Mouse (Mus musculus) midbrain, embryonic 14.5 days (tissue): ENCODE measurements around the gene S100a2. TPM values are rescaled to one million over a fixed set of nuclear protein-coding genes. Genes with fewer than 3 reads are reported as not detected.

Source experiments
- ATAC-seq: fragments of 200-750 bp; cut with Nextera tagmentation; 2 replicates; pipeline ENCODE4 v1.8.0; 2017; ENCODE audit warnings: moderate number of reproducible peaks, moderate library complexity; ENCODE audit not compliant: low FRiP score, low TSS enrichment
- DNase-seq: peaks from one replicate; pipeline ENCODE4 v3.0.0-alpha.2; 2015
- H3K27ac ChIP-seq: fragments of 300-500 bp; sonication (generic); replicated peaks from 2 replicates; pipeline ENCODE4 v1.5.1; 2014; ENCODE audit warnings: mild to moderate bottlenecking, low read depth, low read length, moderate library complexity
- H3K27me3 ChIP-seq: fragments of 300-500 bp; sonication (generic); 2 replicates; pipeline ENCODE4 v1.6.1; 2014; ENCODE audit warnings: low read length, control low read depth, mixed read lengths; ENCODE audit not compliant: control insufficient read depth, insufficient read depth
- H3K36me3 ChIP-seq: fragments of 300-500 bp; sonication (generic); 2 replicates; pipeline ENCODE4 v1.6.1; 2014; ENCODE audit warnings: low read length, control low read depth; ENCODE audit not compliant: control insufficient read depth, insufficient read depth
- H3K4me1 ChIP-seq: fragments of 300-500 bp; sonication (generic); 2 replicates; pipeline ENCODE4 v1.6.1; 2014; ENCODE audit warnings: mild to moderate bottlenecking, antibody characterized with exemption, low read length, control low read depth; ENCODE audit not compliant: control insufficient read depth, insufficient read depth
- H3K4me2 ChIP-seq: fragments of 300-500 bp; sonication (generic); 2 replicates; pipeline ENCODE4 v1.6.1; 2014; ENCODE audit warnings: mild to moderate bottlenecking, low read length, moderate library complexity
- H3K4me3 ChIP-seq: fragments of 300-500 bp; sonication (generic); replicated peaks from 2 replicates; pipeline ENCODE4 v1.5.1; 2014; ENCODE audit warnings: low read depth, low read length
- H3K9ac ChIP-seq: fragments of 300-500 bp; sonication (generic); replicated peaks from 2 replicates; pipeline ENCODE4 v1.6.1; 2014; ENCODE audit warnings: mild to moderate bottlenecking, low read length, moderate library complexity
- H3K9me3 ChIP-seq: fragments of 300-500 bp; sonication (generic); 2 replicates; pipeline ENCODE4 v1.6.1; 2016; ENCODE audit warnings: low read length, control low read depth, mixed read lengths; ENCODE audit not compliant: control insufficient read depth
- WGBS: fragments of 180-500 bp; shearing (Covaris S2); extraction: QIAGEN DNeasy Blood & Tissue Kit; methylation state at CpG from one replicate; pipeline ENCODE4 v1.1.7; 2014; 5-methylcytosine and 5-hydroxymethylcytosine counted together
- polyA plus RNA-seq: library from polyadenylated mRNA; unstranded; fragments of >200 nt; fragmentation: Nextera tagmentation; extraction: Ambion mirVana; gene quantifications from 2 replicates; pipeline ENCODE4 v1.2.1, GENCODE M21; 2014

S100a2 gene
- polyA plus RNA-seq, 1 experiment from 2014 or later, result not detected

DNA sequence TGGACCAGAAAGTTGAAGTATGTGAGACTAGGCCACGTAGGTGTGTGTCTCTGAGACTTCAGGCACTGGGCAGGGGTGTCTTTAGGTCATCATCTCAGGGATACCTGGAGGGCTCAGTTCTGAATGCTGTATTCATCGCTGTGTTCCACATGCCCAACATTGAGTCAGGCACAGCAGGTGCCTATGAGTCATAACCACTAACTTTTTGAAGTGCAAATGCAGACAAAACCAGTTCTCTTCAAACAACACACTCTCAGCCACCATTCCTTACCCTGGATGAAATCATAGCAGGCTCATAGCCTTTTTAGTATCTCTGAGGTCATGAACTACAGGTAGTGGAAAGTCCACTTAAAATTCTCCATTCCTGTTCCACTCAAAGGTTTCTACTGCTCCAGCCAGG lies 39.3 kb downstream of the S100a2 start:
- H3K9ac ChIP-seq, result no peak overlapping the region
- WGBS, result 82% methylated on average over 2 of the region's 2 CpGs
- no peak overlapping the region for H3K4me2 ChIP-seq
- no peak overlapping the region for H3K4me3 ChIP-seq
- H3K9me3 ChIP-seq, result no peaks in the 10 kb centered on the region
- DNase-seq (no peak), ATAC-seq (no peak)
- H3K4me1 ChIP-seq, result 0 out of 2 replicates have a peak, but pooled peaks cover under 1% of the 10 kb centered on the region
- no peaks in the 10 kb centered on the region for H3K27me3 ChIP-seq
- H3K27ac ChIP-seq, result no peak overlapping the region
- no peaks in the 10 kb centered on the region for H3K36me3 ChIP-seq

- Histone ChIP-seq H3K4me1 (no peaks in the 10 kb centered on the region), H3K4me3 (no peak overlapping the region), H3K4me2 (no peak overlapping the region), H3K27me3 (no peaks in the 10 kb centered on the region), H3K27ac (no peak overlapping the region), H3K36me3 (no peaks in the 10 kb centered on the region), H3K9me3 (no peaks in the 10 kb centered on the region), H3K9ac (no peak overlapping the region)
- DNase-seq (no peak), ATAC-seq (no peak)
- WGBS, result 80% methylated on average over 2 of the region's 2 CpGs
Observed at GRCm38 (mm10) chr3:90631984-90632383, 41.9 kb downstream of the S100a2 start.

DNA sequence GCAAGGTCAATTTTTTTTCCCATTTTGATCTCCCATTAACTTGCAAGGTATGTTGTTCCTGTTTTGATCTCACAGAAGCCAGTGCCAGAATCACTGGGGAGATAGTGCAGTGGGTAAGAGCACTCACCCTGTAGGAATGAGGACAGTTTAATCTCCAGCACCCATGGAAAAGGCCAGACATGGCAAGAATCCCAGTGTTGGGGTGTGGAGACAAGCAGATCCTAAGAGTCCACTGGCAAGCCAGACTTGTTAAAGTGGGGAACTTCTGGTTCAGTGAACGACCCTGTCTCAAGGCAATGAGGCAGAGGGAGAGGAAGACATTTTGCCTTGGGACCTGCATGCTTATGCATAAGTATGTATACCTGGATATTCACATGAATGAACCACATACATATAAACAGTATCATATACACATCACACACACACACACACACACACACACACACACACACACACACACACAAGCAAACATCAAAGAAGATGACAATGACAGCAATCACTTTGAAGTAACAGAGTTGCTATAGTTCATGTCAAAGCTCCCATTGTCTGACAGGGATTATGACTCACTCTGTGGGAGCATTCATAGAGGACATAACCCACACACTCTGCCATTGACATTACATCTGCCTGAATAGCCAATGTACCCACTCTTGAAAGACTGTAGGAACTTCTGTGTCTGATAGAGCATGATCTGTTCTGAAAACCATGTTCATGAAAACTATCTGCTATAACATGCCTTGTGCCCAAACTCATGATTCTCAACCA lies 48.6 kb downstream of the S100a2 start:
- Histone ChIP-seq H3K9me3 (no peaks in the 10 kb centered on the region), H3K4me3 (no peak overlapping the region), H3K4me2 (no peak overlapping the region), H3K27ac (no peak overlapping the region), H3K9ac (no peak overlapping the region), H3K4me1 (no peaks in the 10 kb centered on the region), H3K36me3 (no peaks in the 10 kb centered on the region), H3K27me3 (no peaks in the 10 kb centered on the region)
- DNase-seq (no peak), ATAC-seq (no peak)
- 86% methylated on average over 1 of the region's 1 CpGs for WGBS

- Histone ChIP-seq H3K9me3 (no peaks in the 10 kb centered on the region), H3K4me2 (no peak overlapping the region), H3K4me3 (no peak overlapping the region), H3K27ac (no peak overlapping the region), H3K4me1 (no peaks in the 10 kb centered on the region), H3K9ac (no peak overlapping the region), H3K27me3 (no peaks in the 10 kb centered on the region), H3K36me3 (no peaks in the 10 kb centered on the region)
- no peak for ATAC-seq
- 55% methylated on average over 7 of the region's 7 CpGs for WGBS
- DNase-seq, result peak; percentile 17
Observed at GRCm38 (mm10) chr3:90639511-90640154, 49.6 kb downstream of the S100a2 start.

DNA sequence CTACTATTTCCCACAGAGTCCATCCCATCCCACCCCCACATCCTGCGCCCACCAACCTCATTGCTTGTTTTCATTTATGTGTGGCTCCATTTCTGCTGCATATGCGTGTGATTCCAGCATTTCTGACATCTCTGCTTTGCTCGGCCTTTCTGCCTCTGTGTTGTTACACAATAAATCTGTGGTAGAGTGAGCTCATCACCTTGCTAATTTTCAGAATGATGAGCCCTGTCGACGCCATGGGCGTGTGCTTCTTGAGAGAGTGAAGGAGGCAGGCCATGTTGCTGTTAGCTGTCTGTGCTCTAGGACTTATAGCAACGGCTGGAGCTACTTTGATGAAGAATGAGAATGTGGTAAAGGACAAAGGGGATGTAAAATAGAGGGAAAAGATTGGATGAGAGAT lies 50.9 kb downstream of the S100a2 start:
- no peak overlapping the region for H3K9ac ChIP-seq
- no peak for DNase-seq
- H3K27ac ChIP-seq, result no peak overlapping the region
- WGBS, result 89% methylated on average over 7 of the region's 7 CpGs
- H3K9me3 ChIP-seq, result no peaks in the 10 kb centered on the region
- H3K36me3 ChIP-seq, result no peaks in the 10 kb centered on the region
- ATAC-seq, result no peak
- no peak overlapping the region for H3K4me2 ChIP-seq
- no peak overlapping the region for H3K4me3 ChIP-seq
- H3K27me3 ChIP-seq, result no peaks in the 10 kb centered on the region
- H3K4me1 ChIP-seq, result no peaks in the 10 kb centered on the region

Other genes with a start within 250 kb of the S100a2 start
- 23.6 and 25.0 TPM in 2 replicates for gene Slc27a3, start 200.3 kb upstream of the S100a2 start, polyA plus RNA-seq
- gene Ints3, start 156.6 kb upstream of the S100a2 start, polyA plus RNA-seq, result 32.3 and 35.0 TPM in 2 replicates
- 0.65 and 2.3 TPM in 2 replicates for gene Npr1, start 124.4 kb upstream of the S100a2 start, polyA plus RNA-seq
- gene Ilf2, start 114.1 kb upstream of the S100a2 start, polyA plus RNA-seq, result 271 and 282 TPM in 2 replicates
- gene Snapin, start 99.2 kb upstream of the S100a2 start, polyA plus RNA-seq, result 89.7 and 92.8 TPM in 2 replicates
- 135 and 145 TPM in 2 replicates for gene Chtop, start 80.7 kb upstream of the S100a2 start, polyA plus RNA-seq
- gene S100a1, start 75.9 kb upstream of the S100a2 start, polyA plus RNA-seq, result 8.2 and 8.3 TPM in 2 replicates
- 5.9 and 8.0 TPM in 2 replicates for gene S100a13, start 75.8 kb upstream of the S100a2 start, polyA plus RNA-seq
- gene S100a14, start 63.4 kb upstream of the S100a2 start, polyA plus RNA-seq, result not detected in 2 replicates
- gene S100a16, start 53.0 kb upstream of the S100a2 start, polyA plus RNA-seq, result 25.3 and 32.5 TPM in 2 replicates
- gene S100a3, start 29.7 kb upstream of the S100a2 start, polyA plus RNA-seq, result not detected in 2 replicates
- gene Gm42674, start 11.7 kb downstream of the S100a2 start, polyA plus RNA-seq, result not detected in 2 replicates
- 1.5 TPM in 1 of 2 replicates, not detected in the other for gene S100a4, start 13.5 kb downstream of the S100a2 start, polyA plus RNA-seq
- not detected in 2 replicates for gene S100a5, start 18.3 kb downstream of the S100a2 start, polyA plus RNA-seq
- 4.6 and 32.0 TPM in 2 replicates for gene S100a6, start 22.6 kb downstream of the S100a2 start, polyA plus RNA-seq
- gene S100a7a, start 63.8 kb downstream of the S100a2 start, polyA plus RNA-seq, result not detected in 2 replicates
- 2.2 TPM in 1 of 2 replicates, not detected in the other for gene S100a8, start 78.7 kb downstream of the S100a2 start, polyA plus RNA-seq
- 0.95 TPM in 1 of 2 replicates, not detected in the other for gene S100a9, start 105.5 kb downstream of the S100a2 start, polyA plus RNA-seq
- 0.16 TPM in 1 of 2 replicates, not detected in the other for gene Pglyrp4, start 136.7 kb downstream of the S100a2 start, polyA plus RNA-seq
- gene Gm5849, start 187.6 kb downstream of the S100a2 start, polyA plus RNA-seq, result not detected in 2 replicates